Mouse (Mus musculus) T-cell, adult 66 days (primary cell): ENCODE data around the gene Slc1a4. TPM values are rescaled to one million over a fixed set of nuclear protein-coding genes. Genes with fewer than 3 reads are reported as not detected.

Experiments
- total RNA-seq, 2 experiments: library from RNA; stranded (reverse); gene quantifications; 3 replicates in 1 of 2; 4 replicates in 1 of 2; pipeline ENCODE4 v1.2.4; 2023

Slc1a4 gene
- 1 to 10 TPM in 1 of 2 experiments, under 1 TPM in 1; 0.76 to 1.7 TPM for total RNA-seq

GRCm38 (mm10) chr11:20332561-20333514, at the start of gene Slc1a4:
Gene Slc1a4 (minus strand): TSS chr11:20332713.

Other genes starting within 250 kb of the Slc1a4 start
- gene Actr2, start 219.8 kb downstream of the Slc1a4 start, total RNA-seq, result 100 to 1,000 TPM; 263 to 271 TPM
- gene Rab1a, start 131.3 kb downstream of the Slc1a4 start, total RNA-seq, result 10 to 100 TPM; 69.9 to 71.2 TPM
- gene Cep68, start 83.3 kb downstream of the Slc1a4 start, total RNA-seq, result 10 to 100 TPM; 39.0 to 43.8 TPM
- gene Sertad2, start 210.5 kb upstream of the Slc1a4 start, total RNA-seq, result 10 to 100 TPM; 24.4 to 31.2 TPM